Mouse (Mus musculus): ENCODE results near the gene Capn7. TPM values are rescaled to one million over a fixed set of nuclear protein-coding genes. Genes with fewer than 3 reads are reported as not detected.

Gene Capn7
- polyA plus RNA-seq, 1 experiment from 2014 or later = 90.6 TPM

GRCm38 (mm10) chr14:31406154-31406810 is 69.8 kb downstream of the Capn7 start:
- 77% methylated on average over 12 of the region's 12 CpGs for WGBS
- Histone ChIP-seq H3K4me1 (replicated peaks; ENCODE audit: control insufficient read depth, insufficient read depth, low read length) (no peaks in the 10 kb centered on the region), H3K9ac (no peak overlapping the region), H3K9me3 (ENCODE audit: control insufficient read depth, low read length) (no peaks in the 10 kb centered on the region), H3K4me2 (replicated peaks) (no peak overlapping the region), H3K36me3 (replicated peaks; ENCODE audit: control insufficient read depth, insufficient read depth) (peaks cover 68% of the 10 kb centered on the region), H3K27me3 (ENCODE audit: control insufficient read depth, insufficient read depth, low read length) (no peaks in the 10 kb centered on the region), H3K27ac (no peak overlapping the region), H3K4me3 (replicated peaks; ENCODE audit: low read length) (no peak overlapping the region)
- ATAC-seq (ENCODE audit: low FRiP score) (no peak), DNase-seq (ENCODE audit: low spot score) (no peak)

- Histone ChIP-seq H3K9ac (no peak overlapping the region), H3K4me3 (replicated peaks; ENCODE audit: low read length) (no peak overlapping the region), H3K27ac (no peak overlapping the region), H3K4me1 (replicated peaks; ENCODE audit: control insufficient read depth, insufficient read depth, low read length) (no peaks in the 10 kb centered on the region), H3K27me3 (ENCODE audit: control insufficient read depth, insufficient read depth, low read length) (no peaks in the 10 kb centered on the region), H3K4me2 (replicated peaks) (no peak overlapping the region), H3K9me3 (ENCODE audit: control insufficient read depth, low read length) (no peaks in the 10 kb centered on the region), H3K36me3 (replicated peaks; ENCODE audit: control insufficient read depth, insufficient read depth) (peaks cover 66% of the 10 kb centered on the region)
- DNase-seq (ENCODE audit: low spot score) (no peak), ATAC-seq (ENCODE audit: low FRiP score) (no peak)
- WGBS = 90% methylated on average over 15 of the region's 15 CpGs
These were observed 70.8 kb downstream of the Capn7 start for GRCm38 (mm10) chr14:31407208-31407607.

GRCm38 (mm10) chr14:31407911-31408604 is 71.6 kb downstream of the Capn7 start:
- DNase-seq (ENCODE audit: low spot score) (no peak), ATAC-seq (ENCODE audit: low FRiP score) (no peak)
- 81% methylated on average over 6 of the region's 6 CpGs for WGBS
- Histone ChIP-seq H3K36me3 (replicated peaks; ENCODE audit: control insufficient read depth, insufficient read depth) (peaks cover 66% of the 10 kb centered on the region), H3K4me1 (replicated peaks; ENCODE audit: control insufficient read depth, insufficient read depth, low read length) (no peaks in the 10 kb centered on the region; the same call in 1 of the 2 replicates), H3K27ac (no peak overlapping the region), H3K9me3 (ENCODE audit: control insufficient read depth, low read length) (no peaks in the 10 kb centered on the region), H3K4me3 (replicated peaks; ENCODE audit: low read length) (no peak overlapping the region), H3K4me2 (replicated peaks) (no peak overlapping the region), H3K9ac (no peak overlapping the region), H3K27me3 (ENCODE audit: control insufficient read depth, insufficient read depth, low read length) (no peaks in the 10 kb centered on the region)

GRCm38 (mm10) chr14:31408666-31409065 is 72.2 kb downstream of the Capn7 start:
- DNase-seq (ENCODE audit: low spot score) = no peak
- ATAC-seq (ENCODE audit: low FRiP score) = no peak
- H3K36me3 ChIP-seq (replicated peaks; ENCODE audit: control insufficient read depth, insufficient read depth) = peaks cover 62% of the 10 kb centered on the region
- no peak overlapping the region for H3K4me2 ChIP-seq (replicated peaks)
- no peaks in the 10 kb centered on the region for H3K27me3 ChIP-seq (ENCODE audit: control insufficient read depth, insufficient read depth, low read length)
- 54% methylated on average over 8 of the region's 8 CpGs for WGBS
- no peak overlapping the region for H3K4me3 ChIP-seq (replicated peaks; ENCODE audit: low read length)
- H3K4me1 ChIP-seq (replicated peaks; ENCODE audit: control insufficient read depth, insufficient read depth, low read length) = peaks cover 4% of the 10 kb centered on the region
- H3K27ac ChIP-seq = no peak overlapping the region
- no peak overlapping the region for H3K9ac ChIP-seq
- H3K9me3 ChIP-seq (ENCODE audit: control insufficient read depth, low read length) = no peaks in the 10 kb centered on the region

- Histone ChIP-seq H3K4me2 (replicated peaks) (no peak overlapping the region), H3K4me3 (replicated peaks; ENCODE audit: low read length) (no peak overlapping the region), H3K9ac (no peak overlapping the region), H3K36me3 (replicated peaks; ENCODE audit: control insufficient read depth, insufficient read depth) (peaks cover 57% of the 10 kb centered on the region), H3K27ac (no peak overlapping the region), H3K9me3 (ENCODE audit: control insufficient read depth, low read length) (no peaks in the 10 kb centered on the region), H3K27me3 (ENCODE audit: control insufficient read depth, insufficient read depth, low read length) (no peaks in the 10 kb centered on the region), H3K4me1 (replicated peaks; ENCODE audit: control insufficient read depth, insufficient read depth, low read length) (peaks cover 9% of the 10 kb centered on the region)
- ATAC-seq (ENCODE audit: low FRiP score) (no peak), DNase-seq (ENCODE audit: low spot score) (no peak)
- WGBS = 86% methylated on average over 8 of the region's 9 CpGs
These were observed 73.8 kb downstream of the Capn7 start for GRCm38 (mm10) chr14:31410123-31410724.

- Histone ChIP-seq H3K4me3 (replicated peaks; ENCODE audit: low read length) (no peak overlapping the region), H3K9ac (no peak overlapping the region), H3K27me3 (ENCODE audit: control insufficient read depth, insufficient read depth, low read length) (no peaks in the 10 kb centered on the region), H3K4me1 (replicated peaks; ENCODE audit: control insufficient read depth, insufficient read depth, low read length) (peaks cover 12% of the 10 kb centered on the region), H3K4me2 (replicated peaks) (no peak overlapping the region), H3K27ac (no peak overlapping the region), H3K36me3 (replicated peaks; ENCODE audit: control insufficient read depth, insufficient read depth) (peaks cover 53% of the 10 kb centered on the region), H3K9me3 (ENCODE audit: control insufficient read depth, low read length) (no peaks in the 10 kb centered on the region)
- ATAC-seq (ENCODE audit: low FRiP score) (no peak), DNase-seq (ENCODE audit: low spot score) (no peak)
- 95% methylated on average over 4 of the region's 4 CpGs for WGBS
These were observed 74.3 kb downstream of the Capn7 start for GRCm38 (mm10) chr14:31410737-31411136.

- Histone ChIP-seq H3K9ac (no peak overlapping the region), H3K27me3 (ENCODE audit: control insufficient read depth, insufficient read depth, low read length) (no peaks in the 10 kb centered on the region), H3K4me3 (replicated peaks; ENCODE audit: low read length) (no peak overlapping the region), H3K27ac (no peak overlapping the region), H3K4me1 (replicated peaks; ENCODE audit: control insufficient read depth, insufficient read depth, low read length) (peaks cover 12% of the 10 kb centered on the region), H3K4me2 (replicated peaks) (no peak overlapping the region), H3K9me3 (ENCODE audit: control insufficient read depth, low read length) (no peaks in the 10 kb centered on the region), H3K36me3 (replicated peaks; ENCODE audit: control insufficient read depth, insufficient read depth) (peaks cover 34% of the 10 kb centered on the region)
- ATAC-seq (ENCODE audit: low FRiP score) (no peak), DNase-seq (ENCODE audit: low spot score) (no peak)
- WGBS = 75% methylated on average over 10 of the region's 10 CpGs
These were observed 76.2 kb downstream of the Capn7 start for GRCm38 (mm10) chr14:31412651-31413056.

- ATAC-seq (ENCODE audit: low FRiP score) (no peak), DNase-seq (ENCODE audit: low spot score) (no peak)
- no peak overlapping the region for H3K27ac ChIP-seq
- peaks cover 27% of the 10 kb centered on the region for H3K36me3 ChIP-seq (replicated peaks; ENCODE audit: control insufficient read depth, insufficient read depth)
- H3K27me3 ChIP-seq (ENCODE audit: control insufficient read depth, insufficient read depth, low read length) = no peaks in the 10 kb centered on the region
- H3K4me2 ChIP-seq (replicated peaks) = no peak overlapping the region
- H3K4me3 ChIP-seq (replicated peaks; ENCODE audit: low read length) = no peak overlapping the region
- 27% methylated on average over 6 of the region's 6 CpGs for WGBS
- peaks cover 12% of the 10 kb centered on the region for H3K4me1 ChIP-seq (replicated peaks; ENCODE audit: control insufficient read depth, insufficient read depth, low read length)
- H3K9ac ChIP-seq = no peak overlapping the region
- no peaks in the 10 kb centered on the region for H3K9me3 ChIP-seq (ENCODE audit: control insufficient read depth, low read length)
These were observed 77.1 kb downstream of the Capn7 start for GRCm38 (mm10) chr14:31413475-31414086.

GRCm38 (mm10) chr14:31414235-31414966 is 78.0 kb downstream of the Capn7 start:
- DNase-seq (ENCODE audit: low spot score) (no peak), ATAC-seq (ENCODE audit: low FRiP score) (no peak)
- no peak overlapping the region for H3K4me3 ChIP-seq (replicated peaks; ENCODE audit: low read length)
- H3K27ac ChIP-seq = no peak overlapping the region
- H3K4me1 ChIP-seq (replicated peaks; ENCODE audit: control insufficient read depth, insufficient read depth, low read length) = peaks cover 12% of the 10 kb centered on the region
- H3K36me3 ChIP-seq (replicated peaks; ENCODE audit: control insufficient read depth, insufficient read depth) = peaks cover 19% of the 10 kb centered on the region
- H3K4me2 ChIP-seq (replicated peaks) = no peak overlapping the region
- 76% methylated on average over 10 of the region's 10 CpGs for WGBS
- no peak overlapping the region for H3K9ac ChIP-seq
- no peaks in the 10 kb centered on the region for H3K9me3 ChIP-seq (ENCODE audit: control insufficient read depth, low read length)
- H3K27me3 ChIP-seq (ENCODE audit: control insufficient read depth, insufficient read depth, low read length) = no peaks in the 10 kb centered on the region

Measured in hindbrain, embryonic 14.5 days (tissue).